Mouse (Mus musculus): ENCODE measurements around the gene Slc41a1. TPM values are rescaled to one million over a fixed set of nuclear protein-coding genes. Genes with fewer than 3 reads are reported as not detected.

Gene Slc41a1
- total and polyA plus RNA-seq, 3 experiments, result 43.4 to 69.5 (median 65.9) TPM

DNA sequence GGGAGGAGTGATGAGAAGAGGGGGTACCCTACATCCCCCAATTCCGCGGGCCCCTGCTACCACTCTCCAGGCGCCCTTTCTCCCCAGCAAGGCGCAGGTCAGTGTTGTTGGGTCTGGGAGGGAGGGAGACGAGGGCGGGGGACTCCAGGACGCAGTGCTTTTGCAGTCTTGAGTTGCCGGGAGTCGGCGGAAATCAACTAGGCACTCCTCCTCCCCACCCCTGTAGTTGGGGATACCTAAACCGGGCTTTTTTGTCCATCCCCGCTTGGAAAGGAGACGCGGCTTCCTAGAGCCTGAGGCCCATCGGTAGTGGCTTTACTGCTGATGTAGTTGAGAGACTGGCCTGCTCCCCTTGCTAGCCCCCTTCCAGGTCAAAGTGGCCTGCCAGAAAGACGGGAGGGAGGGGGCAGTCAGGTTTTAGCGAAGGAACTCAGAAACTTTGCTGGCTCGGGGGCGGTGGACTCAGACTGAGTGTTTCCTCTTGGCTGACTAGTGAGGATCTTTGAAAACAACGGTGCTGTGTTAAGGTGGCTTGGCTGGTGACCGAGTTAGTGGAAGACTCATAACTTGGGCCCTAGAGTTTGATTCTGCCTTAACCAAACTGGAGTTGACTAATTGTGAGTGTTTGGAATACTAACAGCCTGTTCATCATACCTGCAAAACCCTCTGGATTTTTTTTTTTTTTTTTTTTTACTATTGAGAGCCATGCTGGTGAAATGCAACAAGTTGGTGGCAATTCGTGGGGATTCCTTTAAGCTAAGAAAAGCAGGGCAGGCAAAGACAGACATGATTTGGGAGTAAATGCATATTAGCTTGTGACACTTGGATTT, 1.2 kb downstream of the Slc41a1 start:
- peaks cover 13% of the 10 kb centered on the region for H3K4me1 ChIP-seq (ENCODE audit: control insufficient read depth, insufficient read depth, low read length)
- intact Hi-C loops (cut with DNase I), result loop anchor here (5.0 kb wide), 2 partner anchors 39 to 79 kb away; partner anchors contain the start of gene Rab29
- WGBS, result 1% methylated on average over 21 of the region's 22 CpGs

DNA sequence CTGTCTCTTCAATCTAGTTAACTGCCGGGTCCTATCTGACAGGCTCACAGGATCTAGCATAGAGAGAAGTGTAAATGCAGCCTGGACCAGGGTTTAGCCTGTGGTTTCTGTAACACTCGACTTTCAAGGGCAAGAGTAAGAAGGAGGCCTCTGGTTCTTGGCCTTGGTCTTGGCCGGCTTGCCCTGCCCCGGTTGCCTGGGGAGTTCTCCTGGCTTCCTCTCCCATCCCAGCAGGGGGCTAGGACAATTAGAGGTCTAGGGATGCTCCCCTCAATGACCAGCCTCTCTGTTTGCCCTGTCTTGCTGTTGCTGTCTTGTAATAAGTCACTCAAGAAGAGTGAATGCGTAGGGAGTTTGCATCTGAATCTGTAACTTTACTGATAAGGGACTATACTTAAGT, 2.0 kb downstream of the Slc41a1 start:
- DNase-seq, result no peak

More for the DNA sequence above, 1.2 kb downstream of the Slc41a1 start:
- H3K36me3 ChIP-seq (ENCODE audit: control insufficient read depth, insufficient read depth, low read length), result peaks cover 8% of the 10 kb centered on the region
- no peaks in the 10 kb centered on the region for H3K79me2 ChIP-seq (replicated peaks; ENCODE audit: control insufficient read depth, insufficient read depth, low read length)
- peak overlapping the region; percentile 96 for H3K4me3 ChIP-seq
- peak overlapping the region; percentile 74 for H3K9ac ChIP-seq (ENCODE audit: low read depth, low read length)
- H3K27ac ChIP-seq, result peak overlapping the region; percentile 94
- H3K27me3 ChIP-seq (ENCODE audit: control insufficient read depth, insufficient read depth, low read length), result no peaks in the 10 kb centered on the region
- no peak for DNase-seq
- no peak for TF ChIP-seq EP300 (IDR thresholded peaks at IDR 0.05; ENCODE audit: insufficient read depth, low read depth, low read length)
- TF ChIP-seq CTCF (IDR thresholded peaks at IDR 0.05), result no peak
- TF ChIP-seq POLR2A (IDR thresholded peaks at IDR 0.05; ENCODE audit: insufficient read depth, low read depth, low read length), result no peak

DNA sequence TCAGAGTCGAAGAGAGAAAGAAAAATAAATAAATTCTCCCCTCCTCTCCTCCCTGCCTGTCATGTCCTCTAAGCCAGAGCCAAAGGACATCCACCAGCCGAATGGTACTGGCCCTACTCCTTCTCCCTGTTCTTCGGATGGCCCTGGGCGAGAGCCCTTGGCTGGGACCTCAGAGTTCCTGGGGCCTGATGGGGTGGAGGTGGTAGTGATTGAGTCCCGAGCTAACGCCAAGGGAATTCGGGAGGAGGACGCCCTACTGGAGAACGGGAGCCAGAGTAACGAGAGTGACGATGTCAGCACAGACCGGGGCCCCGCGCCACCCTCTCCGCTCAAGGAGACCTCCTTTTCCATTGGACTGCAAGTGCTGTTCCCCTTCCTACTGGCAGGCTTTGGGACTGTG, 3.3 kb downstream of the Slc41a1 start:
- Histone ChIP-seq H3K27ac (peak overlapping the region; percentile 40; the same call in 1 of the 2 replicates), H3K4me1 (ENCODE audit: control insufficient read depth, insufficient read depth, low read length) (peaks cover 13% of the 10 kb centered on the region), H3K4me3 (peak overlapping the region; percentile 8; the same call in 1 of the 2 replicates), H3K9ac (ENCODE audit: low read depth, low read length) (peak overlapping the region; percentile 24; the same call in 1 of the 2 replicates), H3K27me3 (ENCODE audit: control insufficient read depth, insufficient read depth, low read length) (no peaks in the 10 kb centered on the region), H3K36me3 (ENCODE audit: control insufficient read depth, insufficient read depth, low read length) (peaks cover 8% of the 10 kb centered on the region), H3K79me2 (replicated peaks; ENCODE audit: control insufficient read depth, insufficient read depth, low read length) (no peaks in the 10 kb centered on the region)
- intact Hi-C loops (cut with DNase I), result no loop called here
- 0 out of 2 replicates have a peak, but pooled peaks have one; percentile 9 for TF ChIP-seq POLR2A (IDR thresholded peaks at IDR 0.05; ENCODE audit: insufficient read depth, low read depth, low read length)
- TF ChIP-seq CTCF (IDR thresholded peaks at IDR 0.05), result no peak
- peak; percentile 42 to 61 for DNase-seq
- 67% methylated on average over 15 of the region's 15 CpGs for WGBS

More for the DNA sequence above, 2.0 kb downstream of the Slc41a1 start:
- TF ChIP-seq EP300 (IDR thresholded peaks at IDR 0.05; ENCODE audit: insufficient read depth, low read depth, low read length), result no peak
- no peak for TF ChIP-seq POLR2A (IDR thresholded peaks at IDR 0.05; ENCODE audit: insufficient read depth, low read depth, low read length)
- no peak for TF ChIP-seq CTCF (IDR thresholded peaks at IDR 0.05)
- H3K79me2 ChIP-seq (replicated peaks; ENCODE audit: control insufficient read depth, insufficient read depth, low read length), result no peaks in the 10 kb centered on the region
- H3K4me1 ChIP-seq (ENCODE audit: control insufficient read depth, insufficient read depth, low read length), result peaks cover 13% of the 10 kb centered on the region
- no peaks in the 10 kb centered on the region for H3K27me3 ChIP-seq (ENCODE audit: control insufficient read depth, insufficient read depth, low read length)
- H3K36me3 ChIP-seq (ENCODE audit: control insufficient read depth, insufficient read depth, low read length), result peaks cover 8% of the 10 kb centered on the region
- peak overlapping the region; percentile 94; the same call in 1 of the 2 replicates for H3K27ac ChIP-seq
- H3K9ac ChIP-seq (ENCODE audit: low read depth, low read length), result peak overlapping the region; percentile 54; the same call in 1 of the 2 replicates
- peak overlapping the region; percentile 96 for H3K4me3 ChIP-seq
- intact Hi-C loops (cut with DNase I), result loop anchor here (5.0 kb wide), 2 partner anchors 38 to 78 kb away; partner anchors contain the start of gene Rab29
- WGBS, result 35% methylated on average over 5 of the region's 5 CpGs

DNA sequence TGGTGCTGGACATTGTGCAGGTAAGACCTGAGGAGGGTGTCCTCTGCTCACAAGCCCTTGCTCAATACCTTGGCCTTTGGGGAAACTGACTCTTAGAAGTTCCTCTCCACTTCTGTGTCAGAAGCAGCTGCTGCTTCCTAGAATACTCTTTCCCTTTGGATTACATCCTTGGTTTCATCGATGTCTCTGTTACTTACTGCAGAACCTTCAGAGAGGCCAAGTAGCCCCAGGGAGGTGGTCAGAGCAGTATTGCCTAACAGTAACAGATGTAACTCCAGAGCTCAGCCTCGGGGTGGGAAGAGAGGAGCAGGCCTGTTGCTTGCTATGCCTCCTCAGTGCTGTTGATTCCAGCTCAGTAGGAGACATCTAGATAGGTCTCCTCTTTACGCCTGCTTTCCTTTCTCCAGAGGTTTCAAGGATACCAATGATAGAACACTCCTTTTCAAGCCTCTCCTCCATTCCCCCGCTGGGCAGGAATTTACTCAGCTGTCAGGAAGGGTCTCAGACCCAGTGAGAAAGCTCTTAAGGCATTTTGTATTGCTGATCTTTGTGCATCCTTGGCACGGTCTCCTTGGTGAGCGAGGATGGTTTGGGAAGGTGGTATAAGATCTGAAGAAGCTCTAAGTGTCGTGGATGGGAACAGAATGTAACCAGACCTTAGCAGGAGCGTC, 3.8 kb downstream of the Slc41a1 start:
- H3K79me2 ChIP-seq (replicated peaks; ENCODE audit: control insufficient read depth, insufficient read depth, low read length), result no peaks in the 10 kb centered on the region
- H3K27ac ChIP-seq, result peak overlapping the region; percentile 40; the same call in 1 of the 2 replicates
- no peak for TF ChIP-seq POLR2A (IDR thresholded peaks at IDR 0.05; ENCODE audit: insufficient read depth, low read depth, low read length)
- 72% methylated on average over 8 of the region's 8 CpGs for WGBS
- DNase-seq, result no peak
- H3K36me3 ChIP-seq (ENCODE audit: control insufficient read depth, insufficient read depth, low read length), result peaks cover 8% of the 10 kb centered on the region
- peak overlapping the region; percentile 24; the same call in 1 of the 2 replicates for H3K9ac ChIP-seq (ENCODE audit: low read depth, low read length)
- H3K4me3 ChIP-seq, result peak overlapping the region; percentile 8; the same call in 1 of the 2 replicates
- peaks cover 13% of the 10 kb centered on the region for H3K4me1 ChIP-seq (ENCODE audit: control insufficient read depth, insufficient read depth, low read length)
- intact Hi-C loops (cut with DNase I), result no loop called here
- H3K27me3 ChIP-seq (ENCODE audit: control insufficient read depth, insufficient read depth, low read length), result no peaks in the 10 kb centered on the region

DNA sequence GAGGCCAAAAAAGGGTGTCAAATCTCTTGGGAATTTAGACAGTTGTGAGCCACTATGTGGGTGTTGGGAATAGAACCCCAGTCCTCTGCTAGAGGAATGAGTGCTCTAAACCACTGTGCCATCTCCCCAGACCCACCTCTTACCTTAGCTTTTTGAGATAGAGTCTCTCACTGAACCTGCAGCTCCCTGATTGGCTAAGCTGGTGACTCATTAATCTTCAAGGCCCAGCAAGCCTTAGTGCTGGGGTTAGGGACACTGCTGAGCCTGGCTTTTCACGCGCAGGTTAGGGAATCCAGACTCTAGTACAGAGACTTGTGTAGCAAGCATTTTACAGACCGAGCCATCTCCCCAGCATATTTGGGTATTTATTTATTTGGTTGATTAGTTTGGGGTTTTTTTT, 9.7 kb downstream of the Slc41a1 start:
- intact Hi-C loops (cut with DNase I), result no loop called here
- WGBS, result 89% methylated on average over 3 of the region's 3 CpGs
- Histone ChIP-seq H3K9ac (ENCODE audit: low read depth, low read length) (no peak overlapping the region), H3K4me3 (no peak overlapping the region), H3K4me1 (ENCODE audit: control insufficient read depth, insufficient read depth, low read length) (peaks cover 1% of the 10 kb centered on the region; the same call in 1 of the 2 replicates), H3K79me2 (replicated peaks; ENCODE audit: control insufficient read depth, insufficient read depth, low read length) (no peaks in the 10 kb centered on the region), H3K36me3 (ENCODE audit: control insufficient read depth, insufficient read depth, low read length) (no peaks in the 10 kb centered on the region), H3K27me3 (ENCODE audit: control insufficient read depth, insufficient read depth, low read length) (no peaks in the 10 kb centered on the region), H3K27ac (no peak overlapping the region)
- DNase-seq, result no peak
- no peak for TF ChIP-seq CTCF (IDR thresholded peaks at IDR 0.05)
- TF ChIP-seq EP300 (IDR thresholded peaks at IDR 0.05; ENCODE audit: insufficient read depth, low read depth, low read length), result no peak
- no peak for TF ChIP-seq POLR2A (IDR thresholded peaks at IDR 0.05; ENCODE audit: insufficient read depth, low read depth, low read length)
